Mouse (Mus musculus): ENCODE measurements at regions not wholly inside any gene's neighbourhood (a gene's known extent, or its start where the extent isn't known, plus 50 kb on each side); places are given as distances from the start of the nearest gene placed in this dataset.
"Not testable (repeated sequence)": the region's sequence is repeated elsewhere in the genome, so short reads cannot be mapped to it uniquely, and the experiment has no call there.

DNA sequence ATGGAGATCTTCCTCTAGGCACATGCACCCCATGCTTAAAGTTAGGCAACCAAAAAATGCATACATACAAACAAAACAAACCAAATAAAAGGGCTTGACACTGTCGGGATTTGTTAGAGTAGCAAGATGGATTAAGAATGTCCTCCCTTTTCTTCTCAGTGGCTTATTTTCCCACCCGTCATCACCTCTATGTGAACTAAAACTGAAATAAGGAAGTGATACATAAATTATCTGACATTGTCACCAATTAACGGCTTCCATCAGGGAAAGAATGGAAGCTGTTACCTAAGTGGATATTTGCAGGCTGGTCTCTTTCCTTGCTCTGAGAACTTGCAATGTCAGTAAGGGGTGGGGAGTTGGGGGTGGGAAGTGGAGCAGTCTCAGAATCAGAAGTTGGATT is 541.5 kb downstream of the Diaph3 start:
- DNase-seq, result no peak

DNA sequence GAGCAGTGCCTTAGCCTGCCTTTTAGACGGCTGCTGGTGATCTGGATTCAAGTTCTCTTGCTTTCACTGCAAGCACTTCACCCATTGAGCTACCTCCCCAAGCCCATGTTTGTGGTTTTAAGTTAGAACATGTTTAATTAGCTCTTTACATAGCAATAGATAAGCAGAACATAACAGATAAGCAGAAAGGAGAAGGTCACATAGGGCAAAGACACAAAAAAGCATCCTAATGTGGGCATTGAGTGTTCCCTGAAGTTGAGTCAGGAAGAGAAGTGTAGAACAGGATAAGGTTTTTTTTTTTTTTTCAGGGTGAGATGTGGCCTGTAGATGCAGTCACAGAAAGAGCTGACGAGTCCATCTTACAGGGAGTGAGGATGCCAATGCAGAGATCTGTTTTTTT is 552.5 kb downstream of the Diaph3 start:
- DNase-seq, result no peak

DNA sequence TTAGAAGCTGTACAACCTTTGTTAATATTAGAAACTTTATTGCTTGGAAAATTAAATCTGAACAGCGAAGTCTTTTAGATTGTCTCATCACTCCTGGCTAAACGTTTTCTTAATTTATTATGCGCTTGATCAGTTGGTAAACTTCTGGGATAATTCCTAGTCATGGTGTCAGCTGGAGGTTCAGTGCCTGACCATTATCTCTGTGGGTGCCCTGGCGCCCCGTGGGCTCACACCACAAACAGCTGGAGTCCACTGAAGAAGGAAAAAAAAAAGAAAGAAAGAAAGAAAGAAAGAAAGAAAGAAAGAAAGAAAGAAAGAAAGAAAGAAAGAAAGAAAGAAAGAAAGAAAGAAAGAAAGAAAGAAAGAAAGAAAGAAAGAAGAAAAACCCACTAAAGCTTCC is 555.1 kb downstream of the Diaph3 start:
- not testable (repeated sequence) for DNase-seq

DNA sequence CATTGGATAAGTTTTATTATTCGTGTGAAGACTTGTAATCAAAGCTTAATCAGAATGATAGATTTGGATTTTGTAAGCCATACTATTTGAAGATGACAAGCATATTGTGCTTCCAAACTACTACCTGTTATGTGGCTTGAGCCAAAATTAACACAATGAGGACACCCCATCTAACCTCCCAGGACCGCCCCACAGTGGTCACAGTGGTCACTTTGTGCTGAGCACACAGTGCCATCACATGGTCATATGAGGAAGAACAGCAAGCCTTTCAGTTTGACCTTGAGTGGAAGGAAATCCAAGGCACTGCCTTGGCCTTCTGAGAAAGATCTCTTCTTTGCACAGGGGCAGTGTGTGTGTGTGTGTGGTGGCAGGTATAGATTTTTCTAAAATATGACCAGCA is 578.3 kb downstream of the Diaph3 start:
- peak; percentile 3 for DNase-seq

DNA sequence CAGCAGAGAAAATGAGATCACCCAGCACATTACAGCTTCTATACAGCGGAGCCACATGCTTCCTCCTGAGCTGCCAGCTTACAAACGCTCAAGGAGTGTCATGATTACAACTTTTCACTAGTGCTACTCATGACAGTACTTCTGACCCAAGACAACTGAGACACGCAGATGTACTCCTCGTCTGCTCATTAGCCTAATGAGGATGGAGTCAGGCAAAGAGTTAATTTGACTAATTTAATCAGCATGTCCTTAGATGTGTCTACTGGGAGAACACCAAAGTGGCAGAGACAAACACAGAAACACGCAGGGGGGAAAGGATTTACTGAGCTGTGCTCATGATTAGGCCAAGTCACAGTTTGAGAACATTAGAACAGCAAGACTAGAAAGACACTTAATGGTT is 603.0 kb downstream of the Diaph3 start:
- DNase-seq, result no peak

DNA sequence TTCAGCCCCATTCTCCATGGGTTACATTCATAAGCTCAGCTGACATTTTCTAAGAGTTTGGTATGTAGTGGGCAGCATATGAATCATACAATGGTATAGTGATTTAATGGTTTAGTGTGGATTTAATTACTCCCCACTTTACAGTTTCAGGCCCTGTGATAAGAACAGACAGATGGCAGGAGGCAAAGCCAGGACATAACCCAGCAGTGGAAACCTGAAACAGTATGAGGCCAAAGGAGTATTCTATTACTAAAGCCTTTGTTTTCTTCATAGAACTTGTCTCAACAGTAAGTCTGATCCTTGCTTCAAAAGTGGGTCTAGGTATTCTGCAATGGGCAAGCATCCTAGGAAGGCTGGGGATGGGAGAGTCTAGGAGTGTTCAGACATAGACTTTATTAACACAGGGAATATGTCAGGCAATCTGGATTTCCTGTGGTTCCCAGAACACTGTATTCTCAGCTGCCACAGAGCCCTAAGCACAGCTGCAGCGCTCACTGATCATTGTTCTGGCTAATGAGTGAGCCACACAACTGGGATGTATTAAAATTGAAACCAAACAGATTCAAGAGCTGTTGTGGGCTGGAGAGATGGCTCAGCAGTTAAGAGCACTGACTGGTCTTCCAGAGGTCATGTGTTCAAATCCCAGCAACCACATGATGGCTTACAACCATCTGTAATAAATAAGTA is 604.6 kb downstream of the Diaph3 start:
- no peak for DNase-seq

DNA sequence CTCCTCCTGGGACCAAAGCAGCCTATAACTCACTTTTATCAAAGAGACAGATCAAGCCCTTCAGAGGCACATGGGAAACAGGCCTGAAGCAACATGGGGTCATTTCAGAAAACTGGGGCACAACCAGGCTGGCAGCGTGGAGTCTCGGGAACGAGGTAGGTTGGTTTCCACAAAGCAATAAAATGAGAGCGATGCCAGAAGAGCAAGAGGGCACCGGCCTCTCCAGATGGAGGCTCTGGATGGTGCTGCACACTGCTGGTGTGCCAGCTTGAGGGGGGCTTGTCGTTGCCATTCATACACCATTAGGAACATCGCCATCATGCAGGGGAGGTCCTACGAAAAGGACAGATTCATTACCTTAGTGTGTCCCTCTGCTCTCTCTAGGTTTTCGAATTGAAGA is 630.6 kb downstream of the Diaph3 start:
- DNase-seq, result no peak

DNA sequence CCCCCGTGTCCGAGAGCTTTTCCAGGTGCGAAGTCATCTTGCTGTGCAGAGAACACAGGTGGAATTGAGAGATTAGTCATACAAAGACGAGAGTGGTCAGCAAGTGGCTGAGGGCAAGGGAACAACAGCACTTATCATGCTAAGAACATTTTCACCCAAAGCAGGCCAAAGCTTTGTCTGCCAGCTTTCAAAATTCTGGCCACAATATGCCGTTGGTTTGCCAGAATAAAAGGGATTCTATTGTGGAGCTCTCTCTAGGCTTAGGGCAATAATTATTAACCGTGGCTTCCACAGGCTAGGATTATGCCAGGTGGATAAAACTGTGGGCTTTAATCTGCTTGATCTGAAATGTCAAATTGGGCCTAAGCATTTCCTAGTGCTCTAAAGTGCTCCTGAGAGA is 631.3 kb downstream of the Diaph3 start:
- no peak for DNase-seq

DNA sequence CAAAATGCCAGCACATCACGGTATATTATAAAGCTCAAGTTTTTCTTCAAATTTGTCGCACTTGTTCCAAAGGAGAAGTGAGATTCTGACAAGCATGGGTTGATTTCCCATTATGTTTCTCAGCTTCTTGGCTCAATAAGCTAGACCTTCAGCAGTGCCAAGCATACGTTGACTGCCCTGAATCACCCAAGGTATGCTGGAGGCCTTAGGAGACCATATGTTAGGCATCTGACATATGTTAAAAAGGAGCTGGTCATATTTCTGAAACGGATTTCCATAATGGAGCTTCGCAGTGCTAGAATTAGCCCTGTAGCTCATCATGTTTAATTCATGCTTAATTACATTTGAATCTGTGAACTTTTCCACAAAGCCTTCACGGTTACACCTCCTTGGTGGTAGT is 634.7 kb downstream of the Diaph3 start:
- no peak for DNase-seq

DNA sequence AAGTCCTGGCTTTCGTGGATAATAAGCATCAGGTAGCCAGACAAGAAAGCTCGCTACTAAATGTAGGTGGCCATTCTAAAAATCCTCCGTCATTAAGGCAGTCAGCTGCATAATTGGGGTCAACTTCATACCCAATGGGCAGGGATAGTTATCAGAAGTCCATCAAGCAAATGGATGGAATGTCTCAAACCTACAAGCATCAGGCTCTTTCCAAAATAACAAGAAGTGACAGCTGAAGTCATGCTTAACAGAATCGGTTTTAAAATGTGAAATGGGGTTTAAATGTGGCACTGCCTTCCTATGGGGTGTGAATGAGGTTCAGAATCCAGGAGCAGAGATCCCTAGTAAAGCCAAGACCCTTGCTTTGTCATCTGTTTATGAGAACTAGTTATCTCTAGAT is 650.2 kb downstream of the Diaph3 start:
- DNase-seq, result no peak

DNA sequence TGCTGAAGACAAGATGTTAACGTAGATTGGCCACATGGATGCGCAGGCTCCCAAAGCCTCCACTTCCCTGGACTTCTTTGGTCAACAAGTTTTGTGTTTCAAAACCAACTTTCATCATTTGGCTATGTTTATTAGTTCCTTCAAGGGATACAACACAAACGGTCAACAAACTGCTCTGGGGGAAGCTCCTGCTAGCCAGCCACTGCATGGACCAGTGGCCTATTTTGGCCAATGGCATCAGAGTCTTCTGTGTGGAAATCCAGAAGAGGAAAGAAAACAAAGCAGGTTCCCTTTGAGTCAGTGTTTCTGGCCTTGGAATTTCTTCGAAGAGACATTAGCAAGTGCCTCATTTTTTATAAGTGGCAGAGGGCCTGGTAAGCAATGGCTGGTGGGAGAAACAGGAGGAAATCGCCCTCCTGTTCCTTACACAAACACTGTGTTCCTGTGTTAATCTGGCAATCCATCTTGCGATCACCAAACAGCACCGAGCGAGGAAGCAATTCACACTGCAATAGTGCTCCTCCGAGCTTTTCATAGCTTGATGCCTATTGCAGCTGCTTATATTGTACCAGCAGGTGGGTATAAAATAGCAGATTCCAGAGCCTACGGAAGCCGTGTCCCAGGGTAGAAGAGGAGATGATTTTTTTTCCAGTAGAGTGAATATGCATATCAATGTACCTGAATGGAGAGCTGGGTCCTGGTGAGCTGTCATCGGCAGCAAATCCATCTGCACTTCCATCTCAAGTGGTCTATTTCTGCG is 651.0 kb downstream of the Diaph3 start:
- no peak for DNase-seq

DNA sequence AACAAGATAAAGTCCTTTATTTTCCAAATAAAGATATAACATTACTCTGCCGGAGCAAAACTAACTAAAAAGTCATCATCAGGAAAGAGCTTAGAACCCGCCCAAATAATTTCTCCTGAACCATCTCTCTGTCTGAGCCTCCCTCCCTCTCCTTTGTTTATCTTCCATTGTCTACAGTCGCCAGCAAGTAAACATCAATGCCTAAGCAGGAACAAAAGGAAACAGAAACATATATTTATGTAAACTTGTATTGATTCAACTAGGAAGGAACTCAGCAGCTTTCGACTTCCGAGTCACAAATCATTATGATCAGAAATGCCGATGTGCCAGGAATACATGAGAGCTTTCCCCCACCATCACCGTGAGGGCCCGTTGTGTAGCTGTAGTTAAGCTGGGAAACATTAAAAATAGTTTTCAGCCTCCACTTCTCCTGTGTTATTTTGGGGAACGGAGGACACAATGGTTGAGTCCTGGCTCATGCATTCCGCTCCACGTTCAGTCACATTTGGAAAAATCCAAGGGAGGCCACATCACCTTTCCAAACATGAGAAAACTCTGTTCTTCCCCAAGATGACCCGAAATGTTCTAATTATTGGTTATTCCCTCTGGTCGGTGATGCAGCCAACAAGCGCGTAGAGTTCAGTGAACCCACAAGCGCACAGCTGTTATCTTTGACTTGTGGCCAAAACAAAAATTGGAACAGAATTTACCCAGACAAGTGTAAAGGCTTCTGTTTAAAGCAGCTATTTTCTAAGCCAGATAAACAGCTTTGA is 651.8 kb downstream of the Diaph3 start:
- DNase-seq, result no peak

DNA sequence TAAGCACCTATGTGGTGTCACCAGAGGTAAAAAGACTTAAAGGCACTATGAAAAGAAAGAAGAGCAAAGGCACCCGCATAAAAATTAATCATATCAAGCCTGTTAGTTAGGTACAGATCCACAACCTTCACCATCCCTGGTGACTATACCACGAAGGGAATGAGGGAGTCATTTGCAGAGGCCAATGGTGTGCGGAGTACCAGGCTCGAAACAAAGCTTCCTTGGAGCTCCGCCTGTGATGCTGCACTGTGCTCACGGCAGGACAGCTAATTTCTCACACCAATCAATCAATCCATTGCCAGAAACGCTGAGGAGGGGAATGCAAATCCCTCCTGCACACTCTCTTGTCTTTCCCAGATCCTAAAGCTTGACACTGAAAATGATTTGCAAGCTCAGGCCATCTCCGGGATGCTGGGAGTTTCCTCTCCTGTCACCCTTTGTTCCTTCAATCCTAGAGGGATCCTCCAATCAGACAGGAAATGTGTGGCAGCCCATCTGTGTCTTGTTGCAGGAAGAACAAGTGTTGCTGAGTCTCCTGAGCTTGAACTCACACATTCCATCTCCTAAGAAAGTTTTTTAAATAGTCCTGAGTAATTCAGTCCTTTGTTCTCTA is 653.6 kb downstream of the Diaph3 start:
- no peak for DNase-seq

DNA sequence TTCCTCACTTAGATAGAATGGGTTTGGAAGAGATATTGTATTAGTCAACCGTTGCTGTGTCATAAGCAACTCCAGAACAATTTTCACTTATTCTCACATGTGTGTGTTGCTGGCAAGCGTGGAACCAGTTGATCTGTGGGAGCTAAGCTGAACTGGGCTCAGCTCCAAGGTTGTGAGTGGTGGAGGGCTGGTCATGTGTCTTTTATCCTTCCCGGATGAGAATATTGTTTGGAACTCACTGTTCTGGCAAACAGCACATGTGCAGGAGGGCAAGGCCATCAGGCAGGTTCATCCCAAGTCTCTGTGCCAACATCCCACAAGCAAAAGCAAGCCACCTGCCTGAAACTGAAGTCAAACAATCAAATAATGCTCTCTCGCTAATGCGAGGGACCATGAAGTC is 656.8 kb downstream of the Diaph3 start:
- DNase-seq, result no peak

DNA sequence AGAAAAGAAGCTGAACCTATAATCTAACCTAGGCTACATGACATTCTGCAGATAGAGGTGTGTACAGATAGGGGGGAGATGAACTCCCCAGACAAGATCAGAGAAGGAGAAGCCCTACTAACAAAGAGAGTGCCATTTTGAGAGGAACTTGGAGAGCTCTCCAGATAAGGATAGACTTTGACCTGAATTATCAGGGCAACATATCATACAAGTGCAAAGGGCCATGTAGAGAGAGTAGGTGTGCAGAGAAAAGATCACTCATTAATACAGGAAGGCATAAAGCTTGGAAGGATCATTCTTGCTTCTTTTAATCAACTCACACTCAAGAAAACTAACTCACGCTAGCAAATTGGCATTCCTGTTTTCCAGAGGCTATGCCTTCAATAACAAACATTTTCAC is 667.4 kb downstream of the Diaph3 start:
- no peak for DNase-seq

DNA sequence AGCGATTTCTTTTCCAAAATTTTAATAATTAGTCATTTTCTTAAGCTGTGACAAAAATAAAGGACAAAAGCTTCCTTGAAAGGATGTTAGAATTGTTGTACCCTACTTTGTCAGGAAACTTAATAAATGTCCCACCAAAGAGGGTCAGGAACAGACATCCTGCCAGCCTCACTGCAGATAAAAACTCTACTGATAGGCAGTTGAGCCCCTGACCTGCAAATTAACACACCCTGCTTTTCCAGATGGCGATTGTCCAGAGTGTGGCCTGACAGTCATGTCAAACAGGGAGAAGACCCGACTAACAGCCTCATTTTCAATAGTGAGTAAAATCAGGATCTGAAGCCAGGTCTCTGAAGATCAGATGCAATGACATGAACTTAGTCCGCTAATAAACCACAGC is 670.6 kb downstream of the Diaph3 start:
- no peak for DNase-seq

DNA sequence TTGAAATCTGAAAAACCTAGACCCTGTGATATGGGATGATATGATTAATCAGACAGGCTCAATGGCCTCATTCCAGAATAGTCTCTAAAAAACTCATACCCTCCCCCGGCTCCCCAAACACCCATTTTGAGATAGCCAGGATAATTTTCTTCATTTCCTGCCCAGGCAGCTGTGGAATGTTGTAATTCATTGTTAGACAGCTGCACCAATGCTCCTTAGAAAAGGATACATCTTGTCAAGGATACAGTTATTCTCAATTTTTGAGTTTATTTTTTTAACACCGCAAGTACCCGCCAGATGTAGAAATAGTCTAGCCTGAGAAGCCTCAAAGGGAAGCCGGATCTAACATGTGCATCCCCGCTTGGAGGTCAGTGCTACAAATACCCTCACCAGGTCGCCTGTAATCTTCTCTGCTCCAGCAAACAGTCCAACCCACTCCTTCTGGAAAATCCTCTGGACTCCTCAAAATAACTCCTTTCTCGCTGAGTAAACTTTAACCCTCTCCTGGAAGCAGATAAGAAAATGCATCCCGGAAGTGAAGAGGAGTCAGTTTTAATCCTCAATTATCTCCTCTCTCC is 673.1 kb downstream of the Diaph3 start:
- no peak for DNase-seq

DNA sequence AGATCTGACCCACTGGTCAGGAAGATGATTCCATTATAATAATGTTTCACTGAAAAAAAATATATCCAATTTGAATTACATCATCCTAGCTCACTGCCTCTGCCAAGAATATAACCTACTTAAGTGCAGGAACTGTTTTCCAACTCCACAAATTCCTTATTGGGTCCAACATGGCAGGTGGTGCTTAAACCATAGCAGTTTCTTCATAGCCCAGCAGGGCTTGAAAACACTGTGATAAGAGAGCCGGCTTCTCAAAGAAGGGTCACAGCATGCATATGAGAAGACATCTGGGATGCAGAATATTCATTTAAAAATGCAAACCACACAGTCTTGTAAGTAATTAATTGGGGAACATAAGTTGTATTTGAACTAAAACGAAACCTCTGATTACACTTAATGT is 677.6 kb downstream of the Diaph3 start:
- DNase-seq, result no peak

DNA sequence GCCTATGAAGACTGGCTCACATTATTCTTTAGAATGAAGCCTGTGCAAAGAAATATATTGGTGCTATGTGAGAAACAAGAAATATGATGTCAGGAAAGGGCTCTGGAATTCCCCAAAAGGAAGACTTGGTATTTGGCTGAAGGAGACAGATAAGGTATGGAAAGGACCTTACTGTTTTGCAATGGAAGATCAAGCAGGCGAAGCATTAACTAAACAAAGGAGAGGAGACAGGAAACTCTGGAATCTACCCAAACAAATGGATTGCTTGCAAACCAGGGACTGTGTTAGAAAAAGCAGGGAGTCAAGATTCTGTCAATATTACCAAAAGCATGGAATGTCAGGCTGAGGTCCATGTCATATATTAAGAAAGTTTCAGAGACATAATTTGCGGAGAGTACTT is 687.9 kb downstream of the Diaph3 start:
- DNase-seq, result no peak

DNA sequence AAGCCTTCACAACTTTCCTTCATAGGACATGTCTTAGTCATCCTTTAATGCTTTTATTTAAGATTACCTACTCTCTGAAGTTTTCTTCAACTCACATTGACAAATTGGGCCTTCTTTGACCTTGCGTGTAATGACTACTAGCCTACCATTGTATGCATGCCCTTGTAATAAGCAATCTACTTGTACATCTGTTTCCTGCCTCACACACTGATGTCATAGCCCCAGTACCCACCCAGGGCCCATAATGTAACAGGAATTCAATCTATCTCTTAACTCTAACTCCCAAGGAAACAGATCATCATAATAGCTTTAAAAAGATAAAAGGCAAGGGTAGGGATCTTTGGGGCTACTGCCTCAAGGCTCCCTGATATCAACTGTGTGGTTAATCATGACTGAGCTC is 690.4 kb downstream of the Diaph3 start:
- DNase-seq, result no peak

DNA sequence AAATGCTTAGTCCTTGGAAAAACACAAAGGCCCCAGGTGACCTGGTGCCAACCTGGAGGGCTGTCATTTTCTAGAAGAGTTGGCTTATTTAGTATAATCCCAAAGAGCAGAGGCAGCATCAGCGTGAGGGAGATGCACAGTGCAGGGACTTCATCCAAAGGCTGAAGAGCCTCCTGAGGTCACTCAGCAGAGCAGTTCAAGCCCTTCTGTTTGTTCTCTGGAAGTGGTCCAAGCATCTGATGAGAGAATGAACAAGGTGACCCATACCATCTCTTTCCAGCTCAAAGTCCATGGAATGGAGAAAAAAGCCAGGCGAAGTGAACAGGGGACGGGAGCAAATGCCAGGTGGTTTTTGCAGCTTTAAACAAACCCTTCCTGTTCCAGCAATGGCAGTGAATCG is 695.9 kb downstream of the Diaph3 start:
- no peak for DNase-seq

DNA sequence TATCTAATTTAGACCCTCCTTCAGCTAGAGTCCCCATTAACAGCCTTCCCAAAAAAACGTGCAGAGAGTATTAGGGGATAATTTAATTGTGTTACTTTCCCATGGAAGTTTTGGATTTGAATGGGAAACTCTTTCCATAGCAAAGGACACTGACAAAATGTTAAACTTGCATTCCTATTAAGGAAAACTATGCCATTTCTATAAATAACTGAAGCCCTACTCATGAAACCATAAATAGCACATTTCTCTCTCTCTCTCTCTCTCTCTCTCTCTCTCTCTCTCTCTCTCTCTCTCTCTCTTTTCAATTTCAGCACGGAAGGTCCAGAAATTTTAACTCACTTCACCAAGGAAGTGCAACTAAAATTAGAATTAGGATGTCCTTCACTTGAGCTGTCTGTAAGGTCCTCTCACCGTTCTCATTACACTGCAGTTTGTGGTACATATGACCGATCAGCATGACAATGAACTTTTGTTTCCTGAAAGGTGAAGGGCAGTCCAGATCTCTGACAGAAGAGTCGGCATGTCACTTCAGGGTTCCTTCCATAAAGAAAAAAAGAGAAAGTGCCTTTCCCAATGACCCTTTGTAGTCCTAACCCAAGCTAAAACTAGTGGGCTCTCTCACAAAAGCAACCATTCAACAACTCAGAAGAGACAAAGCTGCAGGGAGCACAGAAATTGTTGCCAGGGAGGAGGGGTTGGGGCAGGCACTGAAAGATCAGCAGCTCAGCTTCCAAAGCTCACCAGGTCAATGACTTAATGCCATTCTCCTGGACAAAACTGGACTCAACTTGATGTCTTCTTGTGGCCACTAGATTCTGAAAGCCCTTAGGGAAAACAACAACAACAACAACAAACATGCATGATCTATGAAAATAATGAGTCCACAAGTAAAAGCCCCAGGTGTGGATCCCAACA is 696.9 kb downstream of the Diaph3 start:
- no peak for DNase-seq
